Mouse (Mus musculus) hindbrain, embryonic 13.5 days (tissue): Measurements from ENCODE around the gene Tapbp. TPM values are rescaled to one million over a fixed set of nuclear protein-coding genes. Genes with fewer than 3 reads are reported as not detected.

Experiments used
- ATAC-seq: fragments of 200-750 bp; cut with Nextera tagmentation; 2 replicates; pipeline ENCODE4 v1.8.0; 2017; ENCODE audit warnings: moderate TSS enrichment; ENCODE audit not compliant: low FRiP score
- H3K27ac ChIP-seq: fragments of 300-500 bp; sonication (generic); 2 replicates; pipeline ENCODE4 v1.5.1; 2015; ENCODE audit warnings: inconsistent platforms, mild to moderate bottlenecking, moderate library complexity
- H3K27me3 ChIP-seq: fragments of 300-500 bp; sonication (generic); 2 replicates; pipeline ENCODE4 v1.6.1; 2015; ENCODE audit warnings: mild to moderate bottlenecking, inconsistent platforms
- H3K36me3 ChIP-seq: fragments of 300-500 bp; sonication (generic); 2 replicates; pipeline ENCODE4 v1.6.1; 2015; ENCODE audit warnings: mild to moderate bottlenecking, inconsistent platforms
- H3K4me1 ChIP-seq: fragments of 300-500 bp; sonication (generic); replicated peaks from 2 replicates; pipeline ENCODE4 v1.6.1; 2015; ENCODE audit warnings: inconsistent platforms
- H3K4me2 ChIP-seq: fragments of 300-500 bp; sonication (generic); 2 replicates; pipeline ENCODE4 v1.6.1; 2015; ENCODE audit warnings: inconsistent platforms, mild to moderate bottlenecking, moderate library complexity
- H3K4me3 ChIP-seq: fragments of 300-500 bp; sonication (generic); 2 replicates; pipeline ENCODE4 v1.5.1; 2015; ENCODE audit warnings: mild to moderate bottlenecking, inconsistent platforms
- H3K9ac ChIP-seq: fragments of 300-500 bp; sonication (generic); 2 replicates; pipeline ENCODE4 v1.6.1; 2015; ENCODE audit warnings: mild to moderate bottlenecking, inconsistent platforms
- H3K9me3 ChIP-seq: fragments of 300-500 bp; sonication (generic); 2 replicates; pipeline ENCODE4 v1.6.1; 2016; ENCODE audit warnings: inconsistent platforms
- WGBS: fragments of 180-500 bp; shearing (Covaris S2); methylation state at CpG from one replicate; pipeline ENCODE4 v1.1.7; 2015; 5-methylcytosine and 5-hydroxymethylcytosine counted together
- polyA plus RNA-seq: library from polyadenylated mRNA; unstranded; fragments of >200 nt; fragmentation: Nextera tagmentation; extraction: Ambion mirVana; gene quantifications from 2 replicates; pipeline ENCODE4 v1.2.1, GENCODE M21; 2015

Tapbp gene
- polyA plus RNA-seq, 1 experiment from 2014 or later: 29.2 TPM

GRCm38 (mm10) chr17:33930280-33931158 lies 14.8 kb downstream of the Tapbp start:
- under 1% methylated on average over 45 of the region's 45 CpGs for WGBS
- Histone ChIP-seq H3K27me3 (no peaks in the 10 kb centered on the region), H3K9ac (peak overlapping the region; percentile 95), H3K4me1 (peaks cover 31% of the 10 kb centered on the region), H3K27ac (peak overlapping the region; percentile 97), H3K9me3 (no peaks in the 10 kb centered on the region), H3K36me3 (peaks cover 48% of the 10 kb centered on the region), H3K4me3 (peak overlapping the region; percentile 90), H3K4me2 (peak overlapping the region; percentile 99)
- ATAC-seq: 0 out of 2 replicates have a peak, but pooled peaks have one; percentile 4

- peaks cover 49% of the 10 kb centered on the region for H3K36me3 ChIP-seq
- no peaks in the 10 kb centered on the region for H3K9me3 ChIP-seq
- peaks cover 31% of the 10 kb centered on the region for H3K4me1 ChIP-seq
- no peak for ATAC-seq
- H3K4me3 ChIP-seq: peak overlapping the region; percentile 90
- WGBS: 37% methylated on average over 18 of the region's 18 CpGs
- peak overlapping the region; percentile 95 for H3K9ac ChIP-seq
- no peak overlapping the region for H3K27ac ChIP-seq
- H3K4me2 ChIP-seq: peak overlapping the region; percentile 99
- no peaks in the 10 kb centered on the region for H3K27me3 ChIP-seq
Measured at GRCm38 (mm10) chr17:33931159-33931866, 15.6 kb downstream of the Tapbp start.

- Histone ChIP-seq H3K27ac (no peak overlapping the region), H3K36me3 (peaks cover 49% of the 10 kb centered on the region), H3K4me2 (no peak overlapping the region), H3K4me3 (no peak overlapping the region), H3K4me1 (peaks cover 31% of the 10 kb centered on the region), H3K9ac (no peak overlapping the region), H3K27me3 (no peaks in the 10 kb centered on the region), H3K9me3 (no peaks in the 10 kb centered on the region)
- ATAC-seq: no peak
- 93% methylated on average over 11 of the region's 11 CpGs for WGBS
Measured at GRCm38 (mm10) chr17:33931947-33932346, 16.2 kb downstream of the Tapbp start.

- Histone ChIP-seq H3K9me3 (no peaks in the 10 kb centered on the region), H3K27me3 (no peaks in the 10 kb centered on the region), H3K4me3 (no peak overlapping the region), H3K4me2 (no peak overlapping the region), H3K4me1 (peaks cover 30% of the 10 kb centered on the region), H3K27ac (no peak overlapping the region), H3K9ac (no peak overlapping the region), H3K36me3 (peaks cover 54% of the 10 kb centered on the region)
- 88% methylated on average over 14 of the region's 14 CpGs for WGBS
- ATAC-seq: no peak
Measured at GRCm38 (mm10) chr17:33932448-33932847, 16.7 kb downstream of the Tapbp start.

- Histone ChIP-seq H3K4me2 (no peak overlapping the region), H3K9me3 (no peaks in the 10 kb centered on the region), H3K27me3 (no peaks in the 10 kb centered on the region), H3K36me3 (peaks cover 53% of the 10 kb centered on the region), H3K4me3 (no peak overlapping the region), H3K27ac (no peak overlapping the region), H3K4me1 (peaks cover 25% of the 10 kb centered on the region), H3K9ac (no peak overlapping the region)
- WGBS: 91% methylated on average over 15 of the region's 15 CpGs
- ATAC-seq: no peak
Measured at GRCm38 (mm10) chr17:33932970-33933369, 17.3 kb downstream of the Tapbp start.

GRCm38 (mm10) chr17:33935422-33936055 lies 19.8 kb downstream of the Tapbp start:
- Histone ChIP-seq H3K9ac (no peak overlapping the region), H3K27ac (no peak overlapping the region), H3K4me1 (peaks cover 25% of the 10 kb centered on the region), H3K9me3 (no peaks in the 10 kb centered on the region), H3K4me2 (no peak overlapping the region), H3K27me3 (no peaks in the 10 kb centered on the region), H3K4me3 (no peak overlapping the region), H3K36me3 (peaks cover 61% of the 10 kb centered on the region)
- 88% methylated on average over 21 of the region's 21 CpGs for WGBS
- ATAC-seq: no peak

GRCm38 (mm10) chr17:33936993-33937392 lies 21.3 kb downstream of the Tapbp start:
- no peak for ATAC-seq
- no peak overlapping the region for H3K27ac ChIP-seq
- H3K4me3 ChIP-seq: no peak overlapping the region
- H3K9me3 ChIP-seq: no peaks in the 10 kb centered on the region
- H3K27me3 ChIP-seq: no peaks in the 10 kb centered on the region
- 82% methylated on average over 15 of the region's 15 CpGs for WGBS
- H3K9ac ChIP-seq: no peak overlapping the region
- H3K36me3 ChIP-seq: peaks cover 62% of the 10 kb centered on the region
- H3K4me2 ChIP-seq: no peak overlapping the region
- peaks cover 24% of the 10 kb centered on the region for H3K4me1 ChIP-seq

- peaks cover 25% of the 10 kb centered on the region for H3K4me1 ChIP-seq
- 81% methylated on average over 11 of the region's 11 CpGs for WGBS
- H3K9ac ChIP-seq: no peak overlapping the region
- H3K27ac ChIP-seq: no peak overlapping the region
- peak overlapping the region; percentile 86 for H3K4me2 ChIP-seq
- peak overlapping the region; percentile 88 for H3K4me3 ChIP-seq
- H3K9me3 ChIP-seq: no peaks in the 10 kb centered on the region
- H3K36me3 ChIP-seq: peaks cover 57% of the 10 kb centered on the region
- no peak for ATAC-seq
- no peaks in the 10 kb centered on the region for H3K27me3 ChIP-seq
Measured at GRCm38 (mm10) chr17:33938783-33939182, 23.1 kb downstream of the Tapbp start.

- peaks cover 58% of the 10 kb centered on the region for H3K36me3 ChIP-seq
- H3K27me3 ChIP-seq: no peaks in the 10 kb centered on the region
- H3K27ac ChIP-seq: no peak within 1 kb of the TSS
- peak; percentile 90 for ATAC-seq
- H3K4me1 ChIP-seq: peaks cover 25% of the 10 kb centered on the region
- H3K4me3 ChIP-seq: peak within 1 kb of the TSS; percentile 88
- peak within 1 kb of the TSS; percentile 94 for H3K4me2 ChIP-seq
- H3K9ac ChIP-seq: peak within 1 kb of the TSS; percentile 85
- H3K9me3 ChIP-seq: no peaks in the 10 kb centered on the region
- WGBS: under 1% methylated on average over 36 of the region's 36 CpGs
Measured at GRCm38 (mm10) chr17:33940206-33940805, 24.6 kb downstream of the Tapbp start, which contains the start of the genes Pfdn6 and Wdr46. Gene Pfdn6 (minus strand): TSS chr17:33940343. Gene Wdr46 (plus strand): TSS chr17:33940660.

GRCm38 (mm10) chr17:33940981-33941380 lies 25.3 kb downstream of the Tapbp start:
- no peak overlapping the region for H3K27ac ChIP-seq
- H3K27me3 ChIP-seq: no peaks in the 10 kb centered on the region
- H3K9me3 ChIP-seq: no peaks in the 10 kb centered on the region
- H3K9ac ChIP-seq: peak overlapping the region; percentile 85
- H3K4me1 ChIP-seq: peaks cover 25% of the 10 kb centered on the region
- peak overlapping the region; percentile 88 for H3K4me3 ChIP-seq
- WGBS: 3% methylated on average over 26 of the region's 26 CpGs
- peak overlapping the region; percentile 94 for H3K4me2 ChIP-seq
- ATAC-seq: no peak
- H3K36me3 ChIP-seq: peaks cover 58% of the 10 kb centered on the region

- Histone ChIP-seq H3K36me3 (peaks cover 57% of the 10 kb centered on the region), H3K9me3 (no peaks in the 10 kb centered on the region), H3K27ac (no peak overlapping the region), H3K27me3 (no peaks in the 10 kb centered on the region), H3K4me2 (peak overlapping the region; percentile 94), H3K9ac (peak overlapping the region; percentile 85), H3K4me3 (peak overlapping the region; percentile 88), H3K4me1 (peaks cover 25% of the 10 kb centered on the region)
- 57% methylated on average over 19 of the region's 19 CpGs for WGBS
- no peak for ATAC-seq
Measured at GRCm38 (mm10) chr17:33941381-33941780, 25.7 kb downstream of the Tapbp start.

- Histone ChIP-seq H3K36me3 (peaks cover 60% of the 10 kb centered on the region), H3K4me1 (peaks cover 25% of the 10 kb centered on the region), H3K27ac (no peak overlapping the region), H3K4me3 (no peak overlapping the region), H3K4me2 (no peak overlapping the region), H3K9me3 (no peaks in the 10 kb centered on the region), H3K27me3 (no peaks in the 10 kb centered on the region), H3K9ac (no peak overlapping the region)
- WGBS: 97% methylated on average over 15 of the region's 15 CpGs
- no peak for ATAC-seq
Measured at GRCm38 (mm10) chr17:33943454-33943853, 27.8 kb downstream of the Tapbp start.
